Comparison of ENCODE assay signal across 9 mouse cellular contexts in genomic region chr1:164744955-164745608, GRCm38 (mm10). TPM values are rescaled to one million over a fixed set of nuclear protein-coding genes. Genes with fewer than 3 reads are reported as not detected.
DNase-seq lines count a peak whose midpoint lies in the region; ATAC-seq and TF ChIP-seq lines count a peak whose summit lies in the region.
"Had no signal": no experiment of that assay in that cellular context is flagged by ENCODE, and none has a peak within 500 bp of the region (broad histone marks: within the 10 kb centered on the region; RNA-seq: fewer than 3 reads in every experiment).

No protein-coding gene starts in this region.

- H3K4me2 ChIP-seq in liver, embryonic 11.5 days: no peak overlapping the region

- no peak overlapping the region for H3K9ac ChIP-seq in liver, adult 2 months (ENCODE audit: low read depth, low read length)
- H3K9ac ChIP-seq in liver, embryonic 11.5 days (ENCODE audit: low read depth, low read length): no peak overlapping the region

- intact Hi-C loops in left cerebral cortex, postnatal 36 days (cut with DNase I): no loop called here

- no peaks in the 10 kb centered on the region for H3K4me1 ChIP-seq in liver, adult 2 months (ENCODE audit: control insufficient read depth, insufficient read depth, low read length)
- H3K4me1 ChIP-seq in liver, embryonic 11.5 days (replicated peaks; ENCODE audit: control insufficient read depth, insufficient read depth, low read length): no peaks in the 10 kb centered on the region
- H3K4me1 ChIP-seq: megakaryocyte, embryonic 14.5 days had no signal

- H3K27me3 ChIP-seq in liver, adult 2 months (ENCODE audit: control insufficient read depth, insufficient read depth, low read length): no peaks in the 10 kb centered on the region
- H3K27me3 ChIP-seq in liver, embryonic 11.5 days (replicated peaks; ENCODE audit: control insufficient read depth, insufficient read depth, low read length): no peaks in the 10 kb centered on the region
- H3K27me3 ChIP-seq: megakaryocyte, embryonic 14.5 days had no signal

- no peaks in the 10 kb centered on the region for H3K9me3 ChIP-seq in liver, embryonic 11.5 days (ENCODE audit: control insufficient read depth, low read length)
- H3K9me3 ChIP-seq: megakaryocyte, embryonic 14.5 days had no signal

- peak; percentile 74 for ATAC-seq in cerebellum, adult (ENCODE audit: insufficient number of reproducible peaks, low FRiP score, low TSS enrichment)
- ATAC-seq in liver, embryonic 11.5 days (replicated peaks; ENCODE audit: low FRiP score): no peak

- no peak overlapping the region for H3K27ac ChIP-seq in liver, adult 2 months (replicated peaks; ENCODE audit: insufficient read depth, low read depth, low read length)
- H3K27ac ChIP-seq in liver, embryonic 11.5 days (ENCODE audit: low read depth, low read length): no peak overlapping the region

- no peak for DNase-seq in cerebellum, adult 11-12 months
- DNase-seq in liver, adult 2 months (ENCODE audit: extremely low read depth, low read depth, low spot score): peak; percentile 34
- no peak for DNase-seq in liver, embryonic 11.5 days (ENCODE audit: low spot score)
- DNase-seq in cerebellum, postnatal 14 days: peak; percentile 50 to 59
- peak; percentile 43 for DNase-seq in lung, postnatal 25 days (ENCODE audit: low spot score)
- DNase-seq in left cerebral cortex, postnatal 36 days (ENCODE audit: low spot score in 2 of 2): no peak
- no peak for DNase-seq in layer of hippocampus, postnatal 10 days (ENCODE audit: low spot score in 2 of 2)

- H3K4me3 ChIP-seq in liver, adult 2 months (ENCODE audit: insufficient read depth, low read depth, low read length): no peak overlapping the region
- H3K4me3 ChIP-seq in liver, embryonic 11.5 days (ENCODE audit: low read depth, low read length): no peak overlapping the region
- H3K4me3 ChIP-seq: megakaryocyte, embryonic 14.5 days had no signal

- TF ChIP-seq POLR2A in liver, adult 2 months (IDR thresholded peaks at IDR 0.05; ENCODE audit: extremely low read depth, insufficient read depth, low read length): no peak

- no peaks in the 10 kb centered on the region for H3K36me3 ChIP-seq in liver, adult 2 months (ENCODE audit: control insufficient read depth, insufficient read depth, low read length)
- no peaks in the 10 kb centered on the region for H3K36me3 ChIP-seq in liver, embryonic 11.5 days (ENCODE audit: control insufficient read depth, insufficient read depth, low read length)

- H3K79me2 ChIP-seq in liver, adult 2 months (ENCODE audit: control insufficient read depth, insufficient read depth, low read length): no peaks in the 10 kb centered on the region

- no peak for TF ChIP-seq CTCF in liver, adult 2 months (IDR thresholded peaks at IDR 0.05; ENCODE audit: low read depth, low read length)

RNA-seq across cellular contexts. Expression of gene Dpt, which starts 51.4 kb away (rescaled TPM):
- 5.2 TPM in 2 replicates for total RNA-seq in liver, adult 2 months (2014; rRNA removed)
- polyA plus RNA-seq in liver, adult 2 months (2012; rRNA removed): 1.9 and 2.5 TPM in 2 replicates
- not detected in 2 replicates for polyA plus RNA-seq in liver, embryonic 11.5 days (2014; fragmentation: Nextera tagmentation; extraction: Ambion mirVana)
- under 1 TPM; 0.30 to 0.45 TPM for total RNA-seq in left cerebral cortex, postnatal 36 days (2021)
- under 1 TPM; 0.41 to 0.45 TPM for total RNA-seq in layer of hippocampus, postnatal 10 days (2021)

Comparison
In these comparisons a context has a peak if more than half of its experiments do, and no peak if none do; other contexts are left out.
1. DNase-seq: peak in liver, adult 2 months (single experiment), cerebellum, postnatal 14 days (2 of 2) and lung, postnatal 25 days (single experiment); none in cerebellum, adult 11-12 months (single experiment), liver, embryonic 11.5 days (single experiment), left cerebral cortex, postnatal 36 days (0 of 2) and layer of hippocampus, postnatal 10 days (0 of 2).